Mouse (Mus musculus): ENCODE measurements at regions not wholly inside any gene's neighbourhood (a gene's known extent, or its start where the extent isn't known, plus 50 kb on each side); places are given as distances from the start of the nearest gene placed in this dataset.

DNA sequence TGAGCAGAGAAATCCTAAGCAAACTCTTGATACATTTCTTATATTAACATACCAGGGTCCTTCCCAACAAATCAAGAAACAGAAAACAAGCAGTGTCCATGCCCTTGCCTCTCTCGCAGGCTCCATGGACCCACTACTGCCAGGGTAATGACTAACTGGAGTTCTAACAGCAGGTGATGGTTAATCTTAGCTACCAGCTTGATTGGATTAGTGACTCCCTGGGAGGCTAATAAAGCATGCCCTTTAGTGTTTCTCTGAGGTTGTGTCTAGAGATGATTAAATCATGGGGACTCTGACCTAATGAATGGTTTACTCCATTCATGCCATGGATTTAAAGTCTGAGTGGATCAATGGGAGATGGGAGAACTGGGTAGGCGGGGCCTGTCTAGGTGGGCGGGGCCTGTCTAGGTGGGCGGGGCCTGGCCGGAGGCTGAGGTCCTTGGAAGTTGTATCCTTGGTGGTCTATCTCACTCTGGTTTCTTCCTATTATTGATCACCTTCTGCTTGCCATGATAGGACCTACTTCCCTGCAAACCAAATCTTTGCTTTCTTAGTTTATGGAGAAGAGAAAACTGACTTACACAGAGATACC, 247.3 kb upstream of the Gadl1 start:
- H3K27me3 ChIP-seq (ENCODE audit: control insufficient read depth, insufficient read depth, low read length), result no peaks in the 10 kb centered on the region
- H3K9me3 ChIP-seq (ENCODE audit: control insufficient read depth, low read length), result no peaks in the 10 kb centered on the region
- WGBS, result 86% methylated on average over 5 of the region's 5 CpGs
- no peak overlapping the region for H3K4me3 ChIP-seq (ENCODE audit: low read depth, low read length)
- H3K4me1 ChIP-seq (ENCODE audit: control insufficient read depth, insufficient read depth, low read length), result no peaks in the 10 kb centered on the region
- no peak overlapping the region for H3K27ac ChIP-seq (ENCODE audit: low read depth, low read length)
- H3K4me2 ChIP-seq (ENCODE audit: low read depth, low read length), result no peak overlapping the region
- ATAC-seq (ENCODE audit: low read depth), result no peak
- no peaks in the 10 kb centered on the region for H3K36me3 ChIP-seq (ENCODE audit: control insufficient read depth, insufficient read depth, low read length)
- H3K9ac ChIP-seq (replicated peaks; ENCODE audit: low read depth, low read length), result no peak overlapping the region

GRCm38 (mm10) chr9:115665337-115666004, 243.8 kb upstream of the Gadl1 start:
- H3K4me3 ChIP-seq (ENCODE audit: low read depth, low read length), result no peak overlapping the region
- WGBS, result 35% methylated on average over 5 of the region's 5 CpGs
- H3K4me1 ChIP-seq (ENCODE audit: control insufficient read depth, insufficient read depth, low read length), result no peaks in the 10 kb centered on the region
- no peak overlapping the region for H3K4me2 ChIP-seq (ENCODE audit: low read depth, low read length)
- H3K36me3 ChIP-seq (ENCODE audit: control insufficient read depth, insufficient read depth, low read length), result no peaks in the 10 kb centered on the region
- no peak overlapping the region for H3K9ac ChIP-seq (replicated peaks; ENCODE audit: low read depth, low read length)
- no peak for ATAC-seq (ENCODE audit: low read depth)
- no peak overlapping the region for H3K27ac ChIP-seq (ENCODE audit: low read depth, low read length)
- no peaks in the 10 kb centered on the region for H3K27me3 ChIP-seq (ENCODE audit: control insufficient read depth, insufficient read depth, low read length)
- no peaks in the 10 kb centered on the region for H3K9me3 ChIP-seq (ENCODE audit: control insufficient read depth, low read length)

- Histone ChIP-seq H3K9ac (replicated peaks; ENCODE audit: low read depth, low read length) (no peak overlapping the region), H3K27ac (ENCODE audit: low read depth, low read length) (no peak overlapping the region), H3K4me1 (ENCODE audit: control insufficient read depth, insufficient read depth, low read length) (no peaks in the 10 kb centered on the region), H3K27me3 (ENCODE audit: control insufficient read depth, insufficient read depth, low read length) (no peaks in the 10 kb centered on the region), H3K4me2 (ENCODE audit: low read depth, low read length) (no peak overlapping the region), H3K9me3 (ENCODE audit: control insufficient read depth, low read length) (no peaks in the 10 kb centered on the region), H3K4me3 (ENCODE audit: low read depth, low read length) (no peak overlapping the region), H3K36me3 (ENCODE audit: control insufficient read depth, insufficient read depth, low read length) (no peaks in the 10 kb centered on the region)
- ATAC-seq (ENCODE audit: low read depth), result no peak
- WGBS, result 79% methylated on average over 3 of the region's 3 CpGs
These were observed 242.7 kb upstream of the Gadl1 start for GRCm38 (mm10) chr9:115666530-115666929.

DNA sequence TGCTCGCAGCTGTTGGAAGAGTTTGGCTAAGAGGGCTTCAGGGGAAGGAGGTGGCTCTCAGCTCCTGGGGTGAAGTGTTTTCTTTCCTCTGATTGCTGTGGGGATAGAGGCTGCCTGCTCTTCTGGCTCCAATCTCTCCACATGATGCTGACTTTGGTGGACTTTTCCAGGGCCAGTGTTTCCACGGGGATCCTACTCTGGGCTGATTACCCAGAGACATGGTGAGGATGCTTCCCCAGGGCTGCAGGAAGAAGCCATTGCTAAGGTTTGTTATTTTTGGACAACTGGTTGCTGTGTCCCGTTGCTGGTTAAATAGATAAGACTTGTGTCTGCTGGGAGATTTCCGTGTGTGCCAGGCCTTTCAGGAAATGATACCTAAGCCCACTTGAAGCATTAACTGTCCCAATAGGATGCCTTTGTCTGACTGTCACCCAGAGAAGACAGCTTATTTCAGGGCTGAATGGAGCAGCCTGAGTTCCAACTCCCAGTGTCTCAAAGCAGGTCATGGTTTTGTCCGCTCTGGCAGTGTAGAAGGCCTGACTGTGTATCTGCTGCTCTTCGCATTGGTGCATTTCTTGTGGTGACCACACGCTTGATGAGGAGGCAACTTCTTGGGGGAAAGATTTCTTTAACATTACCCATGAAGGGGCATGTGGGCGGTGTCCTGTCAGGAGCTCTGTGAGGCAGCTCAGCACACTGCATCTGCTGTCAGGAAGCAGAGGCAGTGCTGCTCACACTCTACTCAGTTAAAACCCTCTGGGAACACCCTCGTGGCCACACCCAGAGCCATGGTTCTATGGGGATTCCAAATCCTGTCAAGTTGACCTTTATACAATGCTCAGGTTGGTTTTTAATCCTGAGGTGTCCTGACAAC, 228.3 kb upstream of the Gadl1 start:
- no peaks in the 10 kb centered on the region for H3K36me3 ChIP-seq (ENCODE audit: control insufficient read depth, insufficient read depth, low read length)
- no peaks in the 10 kb centered on the region for H3K9me3 ChIP-seq (ENCODE audit: control insufficient read depth, low read length)
- WGBS, result 67% methylated on average over 9 of the region's 9 CpGs
- H3K4me3 ChIP-seq (ENCODE audit: low read depth, low read length), result no peak overlapping the region
- H3K27me3 ChIP-seq (ENCODE audit: control insufficient read depth, insufficient read depth, low read length), result no peaks in the 10 kb centered on the region
- H3K27ac ChIP-seq (ENCODE audit: low read depth, low read length), result no peak overlapping the region
- no peak overlapping the region for H3K4me2 ChIP-seq (ENCODE audit: low read depth, low read length)
- no peaks in the 10 kb centered on the region; the same call in 1 of the 2 replicates for H3K4me1 ChIP-seq (ENCODE audit: control insufficient read depth, insufficient read depth, low read length)
- H3K9ac ChIP-seq (replicated peaks; ENCODE audit: low read depth, low read length), result no peak overlapping the region
- no peak for ATAC-seq (ENCODE audit: low read depth)

DNA sequence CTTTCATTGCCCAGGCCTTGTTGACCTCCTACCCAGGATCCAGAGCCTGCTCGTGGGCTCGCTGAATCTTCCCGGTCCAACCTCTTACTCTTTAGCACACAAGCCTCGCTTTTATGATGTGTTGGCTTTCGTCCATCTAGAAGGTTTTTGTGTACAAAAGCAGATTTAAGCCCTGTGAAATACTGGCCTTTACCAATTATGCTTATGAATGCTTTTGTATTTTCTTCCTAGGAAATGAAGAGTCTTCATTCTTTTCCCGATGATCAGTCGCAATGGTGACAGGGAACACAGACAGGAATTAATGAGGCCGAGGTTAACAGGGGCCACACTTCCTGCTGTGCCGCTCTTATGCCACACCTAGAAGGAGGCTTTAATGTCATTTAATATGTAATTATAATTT, 227.4 kb upstream of the Gadl1 start:
- ATAC-seq (ENCODE audit: low read depth), result no peak
- H3K4me2 ChIP-seq (ENCODE audit: low read depth, low read length), result no peak overlapping the region
- no peak overlapping the region for H3K4me3 ChIP-seq (ENCODE audit: low read depth, low read length)
- H3K4me1 ChIP-seq (ENCODE audit: control insufficient read depth, insufficient read depth, low read length), result no peaks in the 10 kb centered on the region; the same call in 1 of the 2 replicates
- no peak overlapping the region for H3K9ac ChIP-seq (replicated peaks; ENCODE audit: low read depth, low read length)
- no peaks in the 10 kb centered on the region for H3K27me3 ChIP-seq (ENCODE audit: control insufficient read depth, insufficient read depth, low read length)
- WGBS, result 46% methylated on average over 9 of the region's 9 CpGs
- no peak overlapping the region for H3K27ac ChIP-seq (ENCODE audit: low read depth, low read length)
- no peaks in the 10 kb centered on the region for H3K9me3 ChIP-seq (ENCODE audit: control insufficient read depth, low read length)
- no peaks in the 10 kb centered on the region for H3K36me3 ChIP-seq (ENCODE audit: control insufficient read depth, insufficient read depth, low read length)

DNA sequence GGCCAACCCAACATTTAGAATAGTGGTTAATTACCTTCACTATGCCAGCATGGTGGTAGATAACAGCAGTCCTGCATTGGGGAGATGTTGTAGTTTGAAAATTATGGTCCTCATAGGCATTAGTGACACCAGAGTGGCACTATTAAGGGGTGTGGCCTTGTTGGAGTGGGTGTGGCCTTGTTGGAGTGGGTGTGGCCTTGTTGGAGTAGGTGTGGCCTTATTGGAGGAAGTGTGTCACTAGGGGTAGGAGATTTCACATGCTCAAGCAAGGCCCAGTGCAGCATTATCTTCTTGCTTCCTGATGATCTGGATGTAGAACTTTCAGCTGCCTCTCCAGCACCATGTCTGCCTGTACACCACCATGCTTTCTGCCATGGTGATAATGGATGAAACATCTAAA, 225.3 kb upstream of the Gadl1 start:
- H3K4me1 ChIP-seq (ENCODE audit: control insufficient read depth, insufficient read depth, low read length), result no peaks in the 10 kb centered on the region; the same call in 1 of the 2 replicates
- no peak overlapping the region for H3K9ac ChIP-seq (replicated peaks; ENCODE audit: low read depth, low read length)
- H3K4me2 ChIP-seq (ENCODE audit: low read depth, low read length), result no peak overlapping the region
- no peak overlapping the region for H3K4me3 ChIP-seq (ENCODE audit: low read depth, low read length)
- H3K27ac ChIP-seq (ENCODE audit: low read depth, low read length), result no peak overlapping the region
- H3K9me3 ChIP-seq (ENCODE audit: control insufficient read depth, low read length), result no peaks in the 10 kb centered on the region
- no peak for ATAC-seq (ENCODE audit: low read depth)
- no peaks in the 10 kb centered on the region for H3K36me3 ChIP-seq (ENCODE audit: control insufficient read depth, insufficient read depth, low read length)
- no peaks in the 10 kb centered on the region for H3K27me3 ChIP-seq (ENCODE audit: control insufficient read depth, insufficient read depth, low read length)

DNA sequence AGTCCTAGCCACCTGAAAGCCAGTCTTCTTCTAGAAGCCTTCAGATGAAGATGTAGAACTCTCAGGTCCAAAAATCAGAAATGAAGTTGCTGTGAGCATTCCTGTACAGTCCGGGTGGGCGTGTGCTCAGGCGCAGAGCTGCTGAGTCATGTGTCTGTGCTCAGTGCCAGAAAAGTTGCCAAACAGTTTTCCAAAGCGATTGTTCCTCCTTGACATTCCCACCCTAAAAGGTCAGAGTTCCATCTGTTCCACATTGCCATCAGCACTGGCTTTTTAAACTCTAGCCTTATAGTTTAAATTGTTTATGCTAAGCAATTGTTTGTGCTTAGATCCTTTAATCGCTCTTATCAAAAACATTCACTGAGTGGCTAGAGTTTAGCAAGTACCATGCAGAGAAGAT, 222.7 kb upstream of the Gadl1 start:
- ATAC-seq (ENCODE audit: low read depth), result no peak
- Histone ChIP-seq H3K27me3 (ENCODE audit: control insufficient read depth, insufficient read depth, low read length) (no peaks in the 10 kb centered on the region), H3K9ac (replicated peaks; ENCODE audit: low read depth, low read length) (no peak overlapping the region), H3K4me3 (ENCODE audit: low read depth, low read length) (no peak overlapping the region), H3K4me1 (ENCODE audit: control insufficient read depth, insufficient read depth, low read length) (no peaks in the 10 kb centered on the region; the same call in 1 of the 2 replicates), H3K27ac (ENCODE audit: low read depth, low read length) (no peak overlapping the region), H3K36me3 (ENCODE audit: control insufficient read depth, insufficient read depth, low read length) (no peaks in the 10 kb centered on the region), H3K9me3 (ENCODE audit: control insufficient read depth, low read length) (no peaks in the 10 kb centered on the region), H3K4me2 (ENCODE audit: low read depth, low read length) (no peak overlapping the region)
- WGBS, result 93% methylated on average over 5 of the region's 5 CpGs

- Histone ChIP-seq H3K9me3 (ENCODE audit: control insufficient read depth, low read length) (no peaks in the 10 kb centered on the region), H3K36me3 (ENCODE audit: control insufficient read depth, insufficient read depth, low read length) (no peaks in the 10 kb centered on the region), H3K4me1 (ENCODE audit: control insufficient read depth, insufficient read depth, low read length) (no peaks in the 10 kb centered on the region), H3K4me2 (ENCODE audit: low read depth, low read length) (no peak overlapping the region), H3K27me3 (ENCODE audit: control insufficient read depth, insufficient read depth, low read length) (no peaks in the 10 kb centered on the region), H3K27ac (ENCODE audit: low read depth, low read length) (no peak overlapping the region), H3K9ac (replicated peaks; ENCODE audit: low read depth, low read length) (no peak overlapping the region), H3K4me3 (ENCODE audit: low read depth, low read length) (no peak overlapping the region)
- no peak for ATAC-seq (ENCODE audit: low read depth)
- 59% methylated on average over 2 of the region's 2 CpGs for WGBS
These were observed 216.4 kb upstream of the Gadl1 start for GRCm38 (mm10) chr9:115692837-115693236.

GRCm38 (mm10) chr9:115703791-115704190, 205.5 kb upstream of the Gadl1 start:
- 95% methylated on average over 7 of the region's 7 CpGs for WGBS

More at GRCm38 (mm10) chr9:115703791-115704190, 205.5 kb upstream of the Gadl1 start:
- Histone ChIP-seq H3K4me3 (ENCODE audit: low read depth, low read length) (no peak overlapping the region), H3K27me3 (ENCODE audit: control insufficient read depth, insufficient read depth, low read length) (no peaks in the 10 kb centered on the region), H3K36me3 (ENCODE audit: control insufficient read depth, insufficient read depth, low read length) (no peaks in the 10 kb centered on the region), H3K9ac (replicated peaks; ENCODE audit: low read depth, low read length) (no peak overlapping the region), H3K4me1 (ENCODE audit: control insufficient read depth, insufficient read depth, low read length) (no peaks in the 10 kb centered on the region), H3K4me2 (ENCODE audit: low read depth, low read length) (no peak overlapping the region), H3K9me3 (ENCODE audit: control insufficient read depth, low read length) (no peaks in the 10 kb centered on the region), H3K27ac (ENCODE audit: low read depth, low read length) (no peak overlapping the region)
- no peak for ATAC-seq (ENCODE audit: low read depth)

All from neural tube, embryonic 14.5 days (tissue).